Mouse (Mus musculus) spleen, adult 2 months (tissue): ENCODE results near the gene Map4. TPM values are rescaled to one million over a fixed set of nuclear protein-coding genes. Genes with fewer than 3 reads are reported as not detected.

Experiments
- DNase-seq, 2 experiments: peaks; one replicate each; pipeline versions ENCODE4 v3.0.0 to v3.0.0-alpha.2; 2012 to 2021; ENCODE audit warnings: low spot score in 2 of 2, low read depth in 1 of 2
- H3K27ac ChIP-seq: fragments of 200-500 bp; 2 replicates; pipeline ENCODE4 v1.5.1; 2012; ENCODE audit warnings: low read length, inconsistent platforms; ENCODE audit not compliant: insufficient read depth
- H3K27me3 ChIP-seq: fragments of 200-500 bp; 2 replicates; pipeline ENCODE4 v1.6.1; 2012; ENCODE audit warnings: mild to moderate bottlenecking, moderate library complexity, low read length, inconsistent platforms; ENCODE audit not compliant: control insufficient read depth, insufficient read depth
- H3K36me3 ChIP-seq: fragments of 200-500 bp; 2 replicates; pipeline ENCODE4 v1.6.1; 2012; ENCODE audit warnings: mild to moderate bottlenecking, low read length, inconsistent platforms; ENCODE audit not compliant: control insufficient read depth, insufficient read depth
- H3K4me1 ChIP-seq: fragments of 200-500 bp; 2 replicates; pipeline ENCODE4 v1.6.1; 2011; ENCODE audit warnings: inconsistent platforms; ENCODE audit not compliant: control insufficient read depth, insufficient read depth, insufficient read length
- H3K4me3 ChIP-seq: fragments of 200-500 bp; 2 replicates; pipeline ENCODE4 v1.5.1; 2011; ENCODE audit warnings: mild to moderate bottlenecking, inconsistent platforms; ENCODE audit not compliant: insufficient read depth, insufficient read length; ENCODE audit errors: extremely low read depth
- CTCF ChIP-seq: fragments of 200-500 bp; IDR thresholded peaks from 2 replicates; pipeline ENCODE4 v1.5.1; 2011; ENCODE audit warnings: mild to moderate bottlenecking, inconsistent platforms; ENCODE audit not compliant: insufficient read depth, insufficient read length, insufficient replicate concordance; ENCODE audit errors: extremely low read depth
- POLR2A ChIP-seq: fragments of 200-500 bp; IDR thresholded peaks from 2 replicates; pipeline ENCODE4 v1.6.1; 2011; ENCODE audit warnings: low read depth, low read length, inconsistent platforms
- WGBS: fragments of 180-500 bp; shearing (Covaris S2); methylation state at CpG from one replicate; pipeline ENCODE4 v1.1.7; 2018; 5-methylcytosine and 5-hydroxymethylcytosine counted together
- polyA plus RNA-seq: library from polyadenylated mRNA; depleted of rRNA; stranded (reverse); fragments of >200 nt; gene quantifications from 2 replicates; pipeline ENCODE4 v1.2.3, GENCODE M21; 2012

Map4 gene
- polyA plus RNA-seq, 1 experiment: 103 TPM

- no peaks in the 10 kb centered on the region for H3K36me3 ChIP-seq
- no peak overlapping the region for H3K4me3 ChIP-seq
- H3K4me1 ChIP-seq: no peaks in the 10 kb centered on the region
- no peak overlapping the region for H3K27ac ChIP-seq
- 77% methylated on average over 4 of the region's 4 CpGs for WGBS
- H3K27me3 ChIP-seq: no peaks in the 10 kb centered on the region
- DNase-seq: no peak
- TF ChIP-seq CTCF (no peak), POLR2A (no peak)
These were observed 11.5 kb downstream of the Map4 start for GRCm38 (mm10) chr9:109942796-109943195.

DNA sequence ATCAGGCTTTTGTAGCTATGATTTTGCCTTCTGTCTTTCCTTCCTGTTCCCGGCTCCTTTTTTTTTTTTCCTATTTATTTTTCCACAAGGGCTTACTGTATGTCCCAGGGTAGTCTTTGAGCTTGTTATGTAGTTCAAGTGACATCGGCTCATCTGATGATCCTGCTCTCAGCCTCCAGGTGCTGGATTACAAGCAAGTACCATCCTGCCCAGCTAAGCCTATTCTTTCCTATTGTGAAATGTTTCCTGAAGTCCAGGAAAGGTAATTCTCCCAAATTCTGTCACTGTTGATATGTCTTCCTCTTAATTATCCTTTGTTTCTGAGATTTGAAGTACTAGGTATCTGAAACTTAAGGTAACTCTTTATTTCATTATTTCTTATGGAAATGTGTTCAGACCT, 13.5 kb downstream of the Map4 start:
- no peak for DNase-seq
- Histone ChIP-seq H3K27me3 (no peaks in the 10 kb centered on the region), H3K36me3 (no peaks in the 10 kb centered on the region), H3K4me3 (no peak overlapping the region), H3K4me1 (no peaks in the 10 kb centered on the region), H3K27ac (no peak overlapping the region)
- WGBS: 91% methylated on average over 2 of the region's 2 CpGs
- no peak for TF ChIP-seq CTCF
- no peak for TF ChIP-seq POLR2A

DNA sequence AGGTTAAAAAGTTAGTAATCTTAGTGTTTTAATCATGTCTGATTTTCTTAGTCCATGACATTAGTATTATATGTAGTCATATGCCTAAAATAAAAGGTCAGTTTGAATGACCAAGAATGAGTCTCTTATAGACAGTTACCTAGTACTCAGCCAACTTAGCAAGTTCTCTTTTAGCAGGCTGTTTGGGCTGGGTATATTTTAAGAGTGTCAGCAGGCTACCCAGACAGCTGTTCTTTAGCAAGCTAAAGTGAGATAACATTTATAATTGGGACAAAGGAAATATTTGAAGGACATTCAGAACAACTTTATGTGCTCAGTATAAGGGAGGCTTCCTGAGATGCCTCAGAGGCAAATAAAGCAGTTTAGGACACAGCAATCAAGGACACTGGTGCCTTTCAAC, 17.3 kb downstream of the Map4 start:
- DNase-seq: no peak
- no peaks in the 10 kb centered on the region for H3K36me3 ChIP-seq
- TF ChIP-seq CTCF (no peak), POLR2A (no peak)
- H3K27ac ChIP-seq: no peak overlapping the region
- H3K4me1 ChIP-seq: no peaks in the 10 kb centered on the region
- H3K27me3 ChIP-seq: no peaks in the 10 kb centered on the region
- H3K4me3 ChIP-seq: no peak overlapping the region

GRCm38 (mm10) chr9:109949801-109950200, 18.5 kb downstream of the Map4 start:
- no peak for TF ChIP-seq CTCF
- no peak for TF ChIP-seq POLR2A
- H3K27ac ChIP-seq: no peak overlapping the region
- no peak for DNase-seq
- no peaks in the 10 kb centered on the region for H3K27me3 ChIP-seq
- no peaks in the 10 kb centered on the region for H3K36me3 ChIP-seq
- H3K4me1 ChIP-seq: no peaks in the 10 kb centered on the region
- 89% methylated on average over 4 of the region's 4 CpGs for WGBS
- no peak overlapping the region for H3K4me3 ChIP-seq

DNA sequence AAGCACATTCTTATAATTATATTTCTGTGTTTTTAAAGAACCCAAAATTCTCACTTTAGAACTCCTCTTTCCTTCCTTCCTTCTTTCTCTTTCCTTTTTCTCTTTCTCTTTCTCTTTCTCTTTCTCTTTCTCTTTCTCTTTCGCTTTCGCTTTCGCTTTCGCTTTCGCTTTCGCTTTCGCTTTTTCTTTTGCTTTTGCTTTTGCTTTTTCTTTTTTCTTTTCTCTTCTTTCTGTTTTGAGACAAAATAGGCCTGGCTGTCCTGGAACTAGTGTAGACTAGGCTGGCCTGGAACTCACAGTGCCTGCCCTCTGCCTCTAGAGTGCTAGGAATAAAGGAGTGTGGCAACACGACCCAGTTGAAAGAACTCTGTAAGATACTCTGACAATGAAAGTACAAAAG, 22.3 kb downstream of the Map4 start:
- no peaks in the 10 kb centered on the region for H3K4me1 ChIP-seq
- TF ChIP-seq POLR2A: no peak
- no peak overlapping the region for H3K4me3 ChIP-seq
- H3K27ac ChIP-seq: no peak overlapping the region
- no peaks in the 10 kb centered on the region for H3K27me3 ChIP-seq
- DNase-seq: peak in 1 of 2 experiments; percentile 51
- no peaks in the 10 kb centered on the region for H3K36me3 ChIP-seq
- 97% methylated on average over 8 of the region's 8 CpGs for WGBS

GRCm38 (mm10) chr9:109954631-109955030, 23.4 kb downstream of the Map4 start:
- H3K4me3 ChIP-seq: no peak overlapping the region
- no peak for TF ChIP-seq POLR2A
- TF ChIP-seq CTCF: no peak
- no peaks in the 10 kb centered on the region for H3K36me3 ChIP-seq
- no peaks in the 10 kb centered on the region for H3K4me1 ChIP-seq
- no peak overlapping the region for H3K27ac ChIP-seq
- H3K27me3 ChIP-seq: no peaks in the 10 kb centered on the region
- no peak for DNase-seq

DNA sequence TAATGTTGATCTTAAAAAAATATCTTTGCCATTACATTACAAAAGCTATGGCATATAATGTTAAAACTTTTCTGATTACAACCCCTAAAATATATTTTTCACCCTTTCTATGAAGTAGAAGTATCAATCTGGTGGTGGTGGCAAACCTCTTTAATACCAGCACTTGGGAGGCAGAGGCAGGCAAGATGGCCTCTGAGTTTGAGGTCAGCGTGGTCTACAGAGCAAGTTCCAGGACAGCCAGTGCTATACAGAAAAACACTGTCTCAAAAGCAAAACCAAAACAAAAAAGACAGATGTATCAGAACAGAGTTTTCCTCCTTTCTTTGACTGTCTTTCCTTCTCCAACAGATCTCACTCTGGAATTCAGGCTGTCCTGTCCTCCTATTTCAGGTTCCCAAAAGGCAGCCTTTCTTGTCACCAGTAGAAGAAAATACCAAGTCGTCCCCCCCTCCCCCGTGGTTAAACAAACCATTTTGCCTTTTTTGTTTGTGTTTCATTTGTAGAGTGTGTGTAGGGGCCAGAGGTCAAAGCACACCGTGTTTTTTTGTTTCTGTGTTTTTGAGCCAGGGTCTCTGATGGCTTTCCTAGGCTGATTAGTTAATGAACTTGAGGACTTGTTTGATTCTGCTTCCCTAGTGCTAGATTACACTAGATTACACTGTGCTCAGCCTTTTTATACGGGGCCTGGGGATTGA, 28.3 kb downstream of the Map4 start:
- H3K27ac ChIP-seq: no peak overlapping the region
- 64% methylated on average over 5 of the region's 5 CpGs for WGBS

More for the DNA sequence above, 28.3 kb downstream of the Map4 start:
- Histone ChIP-seq H3K27me3 (no peaks in the 10 kb centered on the region), H3K36me3 (no peaks in the 10 kb centered on the region), H3K4me1 (no peaks in the 10 kb centered on the region), H3K4me3 (no peak overlapping the region)
- DNase-seq: no peak
- TF ChIP-seq POLR2A (no peak), CTCF (no peak)
